Mouse (Mus musculus) heart, embryonic 12.5 days (tissue): ENCODE measurements around the gene Armh1. TPM values are rescaled to one million over a fixed set of nuclear protein-coding genes. Genes with fewer than 3 reads are reported as not detected.

Experiments
- ATAC-seq: fragments of 200-750 bp; cut with Nextera tagmentation; 2 replicates; pipeline ENCODE4 v1.8.0; 2017; ENCODE audit warnings: moderate TSS enrichment, moderate library complexity; ENCODE audit not compliant: insufficient number of reproducible peaks, low FRiP score
- H3K27ac ChIP-seq: fragments of 300-500 bp; sonication (generic); 2 replicates; pipeline ENCODE4 v1.5.1; 2016; ENCODE audit warnings: mild to moderate bottlenecking, moderate library complexity; ENCODE audit not compliant: poor library complexity, severe bottlenecking
- H3K27me3 ChIP-seq: fragments of 300-500 bp; sonication (generic); replicated peaks from 2 replicates; pipeline ENCODE4 v1.6.1; 2016; ENCODE audit warnings: mild to moderate bottlenecking, moderate library complexity
- H3K36me3 ChIP-seq: fragments of 300-500 bp; sonication (generic); 2 replicates; pipeline ENCODE4 v1.6.1; 2016; ENCODE audit warnings: mild to moderate bottlenecking, moderate library complexity
- H3K4me1 ChIP-seq: fragments of 300-500 bp; sonication (generic); replicated peaks from 2 replicates; pipeline ENCODE4 v1.6.1; 2016; ENCODE audit warnings: mild to moderate bottlenecking
- H3K4me2 ChIP-seq: fragments of 300-500 bp; sonication (generic); 2 replicates; pipeline ENCODE4 v1.6.1; 2016; ENCODE audit warnings: mild to moderate bottlenecking, moderate library complexity
- H3K4me3 ChIP-seq: fragments of 300-500 bp; sonication (generic); 2 replicates; pipeline ENCODE4 v1.5.1; 2016; ENCODE audit warnings: mild to moderate bottlenecking
- H3K9ac ChIP-seq: fragments of 300-500 bp; sonication (generic); 2 replicates; pipeline ENCODE4 v1.6.1; 2016; ENCODE audit warnings: mild to moderate bottlenecking, moderate library complexity
- H3K9me3 ChIP-seq: fragments of 300-500 bp; sonication (generic); replicated peaks from 2 replicates; pipeline ENCODE4 v1.6.1; 2016; ENCODE audit warnings: mild to moderate bottlenecking, moderate library complexity
- WGBS: fragments of 180-500 bp; shearing (Covaris S2); methylation state at CpG from one replicate; pipeline ENCODE4 v1.1.7; 2016; 5-methylcytosine and 5-hydroxymethylcytosine counted together
- polyA plus RNA-seq: library from polyadenylated mRNA; unstranded; fragments of >200 nt; fragmentation: Nextera tagmentation; extraction: Ambion mirVana; gene quantifications from 2 replicates; pipeline ENCODE4 v1.2.1, GENCODE M21; 2016

Gene Armh1
- polyA plus RNA-seq, 1 experiment from 2014 or later, result 0.70 TPM

DNA sequence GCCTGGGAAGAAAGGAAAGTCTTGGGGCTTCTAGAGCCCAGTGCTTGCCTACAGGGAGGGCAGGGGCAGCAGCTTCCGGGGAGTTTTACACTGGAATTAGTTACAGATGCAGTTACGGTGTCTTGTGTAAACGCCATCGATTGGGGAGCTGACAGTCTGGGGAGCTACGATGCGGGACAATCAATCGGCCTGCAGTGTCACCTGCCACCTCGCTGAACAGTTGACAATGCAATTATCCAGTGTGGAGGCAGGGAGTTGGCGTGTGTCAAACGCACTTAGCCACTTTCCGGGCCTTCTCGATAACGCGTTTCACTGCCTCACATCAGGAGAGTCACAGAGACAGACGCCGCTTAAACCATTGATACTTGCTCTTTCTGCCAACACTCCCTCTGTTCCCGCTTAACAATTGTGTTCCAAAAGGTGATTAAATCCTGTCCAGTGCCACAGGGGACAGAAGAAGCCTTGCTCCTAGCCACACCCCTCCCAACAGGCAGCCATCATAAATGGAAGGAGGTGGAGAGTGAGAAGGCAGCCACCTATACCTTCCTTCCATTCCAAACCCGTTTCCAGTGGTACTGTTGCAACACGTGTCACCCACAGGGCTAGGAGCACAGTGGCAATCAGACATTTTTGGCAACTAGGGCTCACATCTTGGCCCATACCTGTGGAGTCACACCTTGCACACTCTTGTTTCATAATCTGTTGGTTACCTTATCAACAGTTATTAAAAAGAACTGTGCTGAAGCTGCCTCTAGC, 29.3 kb upstream of the Armh1 start:
- no peak for ATAC-seq
- Histone ChIP-seq H3K4me3 (no peak overlapping the region), H3K9me3 (no peaks in the 10 kb centered on the region), H3K4me2 (no peak overlapping the region), H3K36me3 (peaks cover 90% of the 10 kb centered on the region), H3K27ac (no peak overlapping the region), H3K27me3 (no peaks in the 10 kb centered on the region), H3K4me1 (peaks cover 36% of the 10 kb centered on the region), H3K9ac (no peak overlapping the region)
- 65% methylated on average over 19 of the region's 19 CpGs for WGBS

DNA sequence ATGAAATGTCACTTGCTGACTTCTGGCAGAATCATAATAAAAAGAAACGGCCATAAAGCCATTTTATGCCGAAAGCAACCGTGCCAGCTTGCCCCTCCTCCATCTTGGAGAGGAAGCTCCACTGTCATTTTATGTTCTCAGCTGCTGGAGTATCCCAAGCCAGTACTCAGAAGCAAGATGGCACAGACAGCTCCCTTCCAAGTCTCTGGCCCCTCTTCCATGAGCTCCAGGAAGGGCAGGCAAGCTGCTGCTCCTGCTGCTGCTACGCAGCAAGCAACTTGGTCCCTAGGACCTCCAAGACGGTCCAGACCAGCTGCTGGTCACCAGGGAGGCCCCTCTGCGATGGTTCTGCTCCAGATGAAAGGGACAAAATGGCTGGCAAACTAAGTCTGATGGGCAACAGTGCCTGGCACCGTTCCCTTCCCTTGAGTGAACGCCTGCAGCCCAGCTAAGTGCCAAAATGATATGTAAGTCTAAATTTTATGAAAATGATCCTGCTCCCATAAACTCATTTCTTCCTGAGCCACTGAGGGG, 28.5 kb upstream of the Armh1 start:
- 89% methylated on average over 8 of the region's 8 CpGs for WGBS

DNA sequence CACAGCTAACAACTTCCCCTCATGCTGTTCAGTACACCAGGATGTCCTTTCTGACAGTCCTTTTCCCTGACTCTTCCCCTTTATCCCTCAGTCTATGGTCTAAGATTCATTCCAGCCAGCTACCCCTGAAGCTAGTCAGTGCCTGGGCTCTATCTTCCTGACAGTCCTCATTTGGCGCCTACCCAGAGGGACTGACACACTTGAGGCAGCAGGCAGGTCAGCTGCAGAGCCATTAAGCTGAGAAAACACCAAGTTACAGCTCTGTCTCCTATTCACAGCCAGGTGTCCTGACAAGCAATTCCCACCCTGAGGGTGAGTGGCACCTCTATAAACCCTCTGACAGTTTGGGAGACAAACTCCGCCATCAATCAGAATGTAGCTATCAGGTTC, 27.3 kb upstream of the Armh1 start:
- H3K4me1 ChIP-seq, result peaks cover 27% of the 10 kb centered on the region
- peaks cover 90% of the 10 kb centered on the region for H3K36me3 ChIP-seq
- H3K4me3 ChIP-seq, result no peak overlapping the region
- ATAC-seq, result no peak
- H3K9ac ChIP-seq, result 0 out of 2 replicates have a peak overlapping the region, but pooled peaks have one; percentile 11
- no peak overlapping the region for H3K4me2 ChIP-seq
- no peaks in the 10 kb centered on the region for H3K27me3 ChIP-seq
- H3K27ac ChIP-seq, result no peak overlapping the region
- WGBS, result 63% methylated on average over 2 of the region's 2 CpGs
- H3K9me3 ChIP-seq, result peaks cover 6% of the 10 kb centered on the region; the same call in 1 of the 2 replicates

More for the DNA sequence above, 28.5 kb upstream of the Armh1 start:
- no peak overlapping the region for H3K4me2 ChIP-seq
- H3K27ac ChIP-seq, result no peak overlapping the region
- no peak for ATAC-seq
- H3K9me3 ChIP-seq, result no peaks in the 10 kb centered on the region
- H3K9ac ChIP-seq, result no peak overlapping the region
- peaks cover 90% of the 10 kb centered on the region for H3K36me3 ChIP-seq
- no peak overlapping the region for H3K4me3 ChIP-seq
- no peaks in the 10 kb centered on the region for H3K27me3 ChIP-seq
- H3K4me1 ChIP-seq, result peaks cover 36% of the 10 kb centered on the region

DNA sequence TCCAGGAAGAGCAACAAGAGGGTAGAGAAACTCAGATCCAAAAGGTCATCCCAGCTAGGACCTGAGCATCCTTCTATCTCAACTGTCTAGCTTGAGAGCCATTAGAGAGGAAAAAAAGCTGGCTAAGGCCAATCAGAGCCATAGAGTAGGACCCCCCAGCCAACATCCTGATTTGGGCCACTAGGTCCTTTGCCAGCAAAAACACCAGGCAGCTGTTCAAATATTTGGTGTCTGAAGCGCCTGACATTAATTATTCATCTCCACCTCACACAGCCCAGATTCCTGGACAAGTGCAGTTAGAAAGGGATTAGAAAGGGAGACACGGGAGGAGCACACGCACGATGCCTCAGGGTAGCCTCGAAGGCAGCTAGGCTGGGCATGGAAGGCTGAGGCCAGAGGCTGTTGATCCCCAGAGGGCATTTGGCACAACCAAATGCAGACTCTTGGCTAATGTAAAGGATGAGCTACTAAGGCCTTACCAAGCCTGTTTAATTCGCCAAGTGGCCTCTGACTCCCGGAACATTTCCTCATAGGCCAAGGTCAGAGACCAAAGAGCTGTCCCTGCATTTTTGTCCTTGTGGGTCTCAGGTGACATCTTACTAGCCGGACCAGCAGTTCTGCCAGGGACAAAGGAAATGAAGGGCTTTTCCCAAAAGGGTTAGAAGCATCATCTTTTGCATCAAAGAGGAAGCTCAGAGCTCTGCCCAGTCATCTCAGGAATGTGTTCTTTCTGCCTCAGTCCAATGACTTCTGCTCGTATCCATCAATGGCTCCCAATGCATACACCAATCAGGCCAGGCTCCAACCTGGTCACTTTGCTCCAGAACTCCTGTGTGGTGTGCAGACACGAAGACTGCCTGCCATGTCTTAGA, 26.7 kb upstream of the Armh1 start:
- Histone ChIP-seq H3K9ac (no peak overlapping the region), H3K9me3 (peaks cover 10% of the 10 kb centered on the region; the same call in 1 of the 2 replicates), H3K36me3 (peaks cover 91% of the 10 kb centered on the region), H3K4me3 (no peak overlapping the region), H3K27me3 (no peaks in the 10 kb centered on the region), H3K27ac (no peak overlapping the region), H3K4me2 (no peak overlapping the region), H3K4me1 (peaks cover 20% of the 10 kb centered on the region)
- 87% methylated on average over 10 of the region's 10 CpGs for WGBS
- ATAC-seq, result no peak

DNA sequence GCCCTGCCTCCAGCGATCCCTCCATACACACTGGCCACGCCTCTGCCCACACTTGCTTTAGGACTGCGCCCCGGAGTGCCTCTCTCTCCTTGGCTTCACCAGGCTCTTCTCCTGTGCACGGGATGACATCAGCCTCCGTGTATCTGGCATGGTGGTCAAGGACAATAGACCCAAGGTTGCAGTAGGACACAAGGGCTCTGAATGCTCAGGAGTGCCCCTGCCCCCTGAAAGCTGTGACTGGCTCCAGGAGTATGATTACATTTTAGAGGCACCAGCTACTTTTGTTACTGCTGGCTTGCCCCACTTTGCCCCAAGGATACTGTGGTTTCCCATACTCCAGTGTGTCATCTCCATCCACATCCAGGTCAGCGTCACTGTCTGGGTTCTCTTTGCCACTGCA, 25.8 kb upstream of the Armh1 start:
- Histone ChIP-seq H3K9ac (no peak overlapping the region), H3K4me1 (peaks cover 12% of the 10 kb centered on the region), H3K36me3 (peaks cover 94% of the 10 kb centered on the region), H3K9me3 (peaks cover 10% of the 10 kb centered on the region; the same call in 1 of the 2 replicates), H3K27ac (no peak overlapping the region), H3K27me3 (no peaks in the 10 kb centered on the region), H3K4me3 (no peak overlapping the region), H3K4me2 (no peak overlapping the region)
- ATAC-seq, result no peak
- 96% methylated on average over 7 of the region's 7 CpGs for WGBS

DNA sequence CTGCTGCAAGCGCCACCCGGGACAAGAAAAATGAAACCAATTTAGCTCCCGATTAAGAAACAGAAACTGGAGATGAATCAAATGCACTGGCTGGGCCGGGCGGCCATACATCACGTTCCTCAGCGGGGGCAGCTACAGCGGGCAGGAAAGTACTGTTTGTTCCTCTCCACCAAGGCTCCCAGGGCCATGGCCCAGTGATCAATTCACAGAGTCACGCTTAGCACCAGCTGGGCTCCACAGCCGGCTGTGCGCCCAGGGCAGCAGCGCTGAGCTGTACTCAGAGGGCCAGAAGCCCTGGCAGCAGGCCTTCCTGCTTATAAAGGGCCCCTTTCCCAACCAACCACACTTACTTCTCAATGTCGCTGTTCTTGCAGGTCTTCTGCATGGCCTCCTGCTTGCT, 25.1 kb upstream of the Armh1 start:
- WGBS, result 96% methylated on average over 13 of the region's 13 CpGs
- ATAC-seq, result no peak
- Histone ChIP-seq H3K9ac (no peak overlapping the region), H3K27me3 (no peaks in the 10 kb centered on the region), H3K4me1 (peaks cover 12% of the 10 kb centered on the region), H3K4me2 (no peak overlapping the region), H3K27ac (no peak overlapping the region), H3K4me3 (no peak overlapping the region), H3K36me3 (peaks cover 95% of the 10 kb centered on the region), H3K9me3 (peaks cover 10% of the 10 kb centered on the region; the same call in 1 of the 2 replicates)

DNA sequence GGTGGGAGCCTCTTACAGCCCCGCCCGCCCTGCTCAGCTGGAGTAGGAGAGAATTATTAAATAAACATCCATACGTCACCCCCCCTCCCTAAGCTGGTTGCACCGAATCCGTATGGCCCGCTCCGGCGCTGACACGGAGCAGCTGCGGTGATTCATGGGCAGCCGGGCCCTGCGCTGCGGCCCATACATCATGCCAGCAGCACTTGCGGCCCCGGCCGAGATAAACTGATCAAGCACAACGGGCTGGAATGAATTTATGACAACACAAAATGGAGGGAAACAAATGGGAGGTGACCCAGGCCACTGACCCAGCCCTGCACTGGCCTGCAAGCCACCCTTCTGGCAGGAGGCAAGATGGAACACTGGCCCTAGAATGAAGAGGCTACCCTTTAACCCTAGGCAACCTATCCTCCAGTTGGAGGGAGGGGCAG, 24.4 kb upstream of the Armh1 start:
- Histone ChIP-seq H3K36me3 (peaks cover 96% of the 10 kb centered on the region), H3K27ac (no peak overlapping the region), H3K9me3 (peaks cover 10% of the 10 kb centered on the region; the same call in 1 of the 2 replicates), H3K4me1 (peaks cover 12% of the 10 kb centered on the region), H3K9ac (no peak overlapping the region), H3K4me3 (no peak overlapping the region), H3K27me3 (no peaks in the 10 kb centered on the region), H3K4me2 (no peak overlapping the region)
- WGBS, result 92% methylated on average over 17 of the region's 17 CpGs
- no peak for ATAC-seq

DNA sequence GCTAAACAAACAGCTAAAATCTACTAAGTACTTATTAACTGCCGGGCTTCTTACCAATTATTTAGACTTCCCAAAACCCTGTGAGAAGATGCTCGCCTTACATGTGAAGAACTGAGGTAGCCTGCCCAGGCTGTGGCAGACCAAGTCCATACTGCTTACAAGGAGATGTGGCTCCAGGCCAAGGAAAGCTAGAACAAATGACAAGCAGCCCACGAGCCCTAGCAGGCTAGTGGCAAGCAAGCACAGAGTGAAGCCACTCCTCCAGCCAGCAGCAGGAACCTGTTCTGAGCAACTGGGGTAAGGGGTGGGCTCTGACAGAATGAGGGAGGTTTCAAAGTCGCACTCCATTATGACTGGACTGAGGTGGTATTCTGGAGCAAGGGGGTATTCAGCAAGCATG, 22.8 kb upstream of the Armh1 start:
- H3K9me3 ChIP-seq, result peaks cover 10% of the 10 kb centered on the region; the same call in 1 of the 2 replicates
- peaks cover 8% of the 10 kb centered on the region for H3K4me1 ChIP-seq
- H3K27me3 ChIP-seq, result no peaks in the 10 kb centered on the region
- H3K4me2 ChIP-seq, result no peak overlapping the region
- peaks cover 86% of the 10 kb centered on the region for H3K36me3 ChIP-seq
- H3K27ac ChIP-seq, result no peak overlapping the region
- no peak overlapping the region for H3K9ac ChIP-seq
- H3K4me3 ChIP-seq, result no peak overlapping the region
- ATAC-seq, result no peak
- WGBS, result 92% methylated on average over 4 of the region's 4 CpGs

DNA sequence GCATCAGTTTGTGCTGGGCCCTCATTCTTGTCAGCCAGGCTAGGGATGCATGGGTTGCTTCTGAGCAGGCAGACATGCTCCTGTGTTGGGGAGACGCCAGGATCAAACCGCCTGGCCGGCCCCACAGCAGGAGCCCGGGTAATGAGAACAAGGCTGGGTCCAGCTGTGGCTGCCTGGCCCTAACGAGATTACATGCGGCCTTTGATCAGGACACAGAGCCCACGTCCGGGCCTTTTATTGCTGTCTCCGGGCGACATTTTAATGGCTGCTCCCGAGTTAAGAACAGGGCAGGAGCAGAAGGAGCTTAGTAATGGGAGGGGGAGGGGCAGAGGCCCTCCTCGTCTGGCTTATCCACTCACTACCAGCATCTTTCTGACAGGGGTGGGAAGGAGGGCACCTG, 20.5 kb upstream of the Armh1 start:
- Histone ChIP-seq H3K9ac (no peak overlapping the region), H3K9me3 (peaks cover 10% of the 10 kb centered on the region; the same call in 1 of the 2 replicates), H3K4me2 (no peak overlapping the region), H3K27me3 (no peaks in the 10 kb centered on the region), H3K4me1 (no peaks in the 10 kb centered on the region), H3K36me3 (peaks cover 71% of the 10 kb centered on the region), H3K27ac (no peak overlapping the region), H3K4me3 (no peak overlapping the region)
- ATAC-seq, result no peak
- 40% methylated on average over 12 of the region's 12 CpGs for WGBS

DNA sequence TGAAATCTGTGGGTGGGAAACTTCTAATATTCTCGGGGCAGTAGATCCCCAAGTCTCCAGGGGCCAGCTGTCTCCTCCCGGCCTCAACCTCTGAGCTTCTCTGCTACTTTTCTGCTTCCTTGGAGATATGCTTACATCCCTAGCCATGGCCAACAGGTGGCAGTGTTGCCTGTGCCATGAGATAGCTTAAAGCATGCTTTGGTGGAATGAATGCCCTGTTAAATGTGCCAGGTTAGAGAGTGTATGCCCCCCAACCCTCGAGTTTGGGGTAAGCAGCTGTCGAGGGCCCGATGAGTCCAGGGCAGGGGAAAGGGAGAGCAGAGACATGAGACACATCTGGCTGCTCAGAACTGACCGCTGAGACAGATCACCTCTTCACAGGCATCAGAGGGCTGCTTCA, 18.4 kb upstream of the Armh1 start:
- H3K4me2 ChIP-seq, result no peak overlapping the region
- WGBS, result 7% methylated on average over 6 of the region's 6 CpGs
- H3K27me3 ChIP-seq, result no peaks in the 10 kb centered on the region
- H3K9ac ChIP-seq, result no peak overlapping the region
- no peak overlapping the region for H3K4me3 ChIP-seq
- no peaks in the 10 kb centered on the region for H3K4me1 ChIP-seq
- ATAC-seq, result no peak
- peaks cover 10% of the 10 kb centered on the region; the same call in 1 of the 2 replicates for H3K9me3 ChIP-seq
- peaks cover 49% of the 10 kb centered on the region for H3K36me3 ChIP-seq
- H3K27ac ChIP-seq, result no peak overlapping the region

DNA sequence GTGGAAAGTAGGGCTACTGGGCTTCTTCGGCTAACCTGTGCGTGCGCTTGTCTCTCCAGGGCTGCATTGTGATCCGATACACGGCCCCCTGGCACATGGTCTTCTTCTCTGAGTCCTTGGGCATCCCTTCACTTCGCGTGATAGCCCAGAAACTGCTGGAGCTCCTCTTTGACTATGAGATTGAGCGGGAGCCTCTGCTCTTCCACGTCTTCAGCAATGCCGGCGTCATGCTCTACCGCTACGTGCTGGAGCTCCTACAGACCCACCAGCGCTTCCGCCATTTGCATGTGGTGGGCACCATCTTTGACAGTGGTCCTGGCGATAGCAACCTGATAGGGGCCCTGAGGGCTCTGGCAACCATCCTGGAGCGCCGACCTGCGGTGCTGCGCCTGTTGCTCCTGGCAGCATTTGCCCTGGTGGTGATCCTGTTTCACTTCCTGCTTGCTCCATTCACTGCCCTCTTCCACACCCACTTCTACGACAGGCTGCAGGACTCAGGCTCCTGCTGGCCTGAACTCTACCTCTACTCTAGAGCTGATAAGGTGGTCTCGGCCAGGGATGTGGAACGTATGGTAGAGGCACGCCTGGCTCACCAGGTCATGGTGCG, 16.0 kb upstream of the Armh1 start:
- Histone ChIP-seq H3K9ac (no peak overlapping the region), H3K4me3 (no peak overlapping the region), H3K27ac (no peak overlapping the region), H3K36me3 (peaks cover 25% of the 10 kb centered on the region), H3K4me2 (no peak overlapping the region), H3K4me1 (no peaks in the 10 kb centered on the region), H3K9me3 (no peaks in the 10 kb centered on the region), H3K27me3 (no peaks in the 10 kb centered on the region)
- 81% methylated on average over 25 of the region's 25 CpGs for WGBS
- ATAC-seq, result no peak
